Mouse (Mus musculus): ENCODE data around the gene Tns2.

GRCm38 (mm10) chr15:102094988-102095387 lies 5.2 kb upstream of the Tns2 start:
- TF ChIP-seq POLR2A (IDR thresholded peaks at IDR 0.05; ENCODE audit: control insufficient read depth in 1 of 2, insufficient read depth in 1 of 2, low read depth in 1 of 2, low read length in 2 of 2, poor library complexity in 1 of 2) (peak in 1 of 2 experiments; percentile 26; a peak in 2 of 4 replicates), CHD2 (IDR thresholded peaks at IDR 0.05; ENCODE audit: low read length) (no peak), CTCF (IDR thresholded peaks at IDR 0.05 in 2 of 3, conservative IDR thresholded peaks at IDR 0.05 in 1 of 3; ENCODE audit: control insufficient read depth in 1 of 3, insufficient read depth in 1 of 3, low read depth in 2 of 3, low read length in 3 of 3, poor library complexity in 1 of 3, severe bottlenecking in 1 of 3) (no peak), MEF2A (IDR thresholded peaks at IDR 0.05; ENCODE audit: extremely low read depth, insufficient replicate concordance, low read depth, low read length, poor library complexity, severe bottlenecking) (no peak)

All from MEL (cell line).